Mouse (Mus musculus) neural tube, embryonic 13.5 days (tissue): Measurements from ENCODE around the gene Paxbp1. TPM values are rescaled to one million over a fixed set of nuclear protein-coding genes. Genes with fewer than 3 reads are reported as not detected.

ENCODE experiments used
- ATAC-seq: fragments of 200-750 bp; cut with Nextera tagmentation; 2 replicates; pipeline ENCODE4 v1.8.0; 2017; ENCODE audit warnings: low read depth, mild to moderate bottlenecking, moderate TSS enrichment, moderate library complexity
- H3K27ac ChIP-seq: fragments of 300-500 bp; sonication (generic); replicated peaks from 2 replicates; pipeline ENCODE4 v1.5.1; 2015; ENCODE audit warnings: moderate library complexity, mild to moderate bottlenecking, inconsistent platforms
- H3K27me3 ChIP-seq: fragments of 300-500 bp; sonication (generic); 2 replicates; pipeline ENCODE4 v1.6.1; 2015; ENCODE audit warnings: mild to moderate bottlenecking, inconsistent platforms
- H3K36me3 ChIP-seq: fragments of 300-500 bp; sonication (generic); 2 replicates; pipeline ENCODE4 v1.6.1; 2015; ENCODE audit warnings: mild to moderate bottlenecking, inconsistent platforms
- H3K4me1 ChIP-seq: fragments of 300-500 bp; sonication (generic); replicated peaks from 2 replicates; pipeline ENCODE4 v1.6.1; 2015; ENCODE audit warnings: inconsistent platforms
- H3K4me2 ChIP-seq: fragments of 300-500 bp; sonication (generic); 2 replicates; pipeline ENCODE4 v1.6.1; 2015; ENCODE audit warnings: inconsistent platforms, mild to moderate bottlenecking, moderate library complexity
- H3K4me3 ChIP-seq: fragments of 300-500 bp; sonication (generic); 2 replicates; pipeline ENCODE4 v1.5.1; 2015; ENCODE audit warnings: mild to moderate bottlenecking, inconsistent platforms
- H3K9ac ChIP-seq: fragments of 300-500 bp; sonication (generic); 2 replicates; pipeline ENCODE4 v1.6.1; 2015; ENCODE audit warnings: moderate library complexity, mild to moderate bottlenecking, inconsistent platforms
- H3K9me3 ChIP-seq: fragments of 300-500 bp; sonication (generic); 2 replicates; pipeline ENCODE4 v1.6.1; 2016; ENCODE audit warnings: inconsistent platforms
- WGBS: fragments of 180-500 bp; shearing (Covaris S2); methylation state at CpG from one replicate; pipeline ENCODE4 v1.1.7; 2015; 5-methylcytosine and 5-hydroxymethylcytosine counted together
- polyA plus RNA-seq: library from polyadenylated mRNA; unstranded; fragments of >200 nt; fragmentation: Nextera tagmentation; extraction: Ambion mirVana; gene quantifications from 2 replicates; pipeline ENCODE4 v1.2.1, GENCODE M21; 2015

Gene Paxbp1
- polyA plus RNA-seq, 1 experiment from 2014 or later = 61.8 TPM

- ATAC-seq = peak; percentile 96
- H3K27me3 ChIP-seq = no peaks in the 10 kb centered on the region
- peaks cover 23% of the 10 kb centered on the region for H3K36me3 ChIP-seq
- peak within 1 kb of the TSS; percentile 90 for H3K4me3 ChIP-seq
- peak within 1 kb of the TSS; percentile 96 for H3K27ac ChIP-seq
- H3K4me1 ChIP-seq = peaks cover 24% of the 10 kb centered on the region
- peak within 1 kb of the TSS; percentile 83 for H3K4me2 ChIP-seq
- peak within 1 kb of the TSS; percentile 94 for H3K9ac ChIP-seq
- under 1% methylated on average over 60 of the region's 66 CpGs for WGBS
- no peaks in the 10 kb centered on the region for H3K9me3 ChIP-seq
Observed at GRCm38 (mm10) chr16:91011021-91011683, 33.2 kb downstream of the Paxbp1 start, which contains the start of gene Synj1. Gene Synj1, minus strand, starts transcription at chr16:91011308.

GRCm38 (mm10) chr16:91010581-91011020 is 33.7 kb downstream of the Paxbp1 start:
- under 1% methylated on average over 41 of the region's 42 CpGs for WGBS
- Histone ChIP-seq H3K36me3 (peaks cover 17% of the 10 kb centered on the region), H3K4me3 (peak overlapping the region; percentile 90), H3K27me3 (no peaks in the 10 kb centered on the region), H3K9ac (peak overlapping the region; percentile 94), H3K27ac (peak overlapping the region; percentile 96), H3K9me3 (no peaks in the 10 kb centered on the region), H3K4me2 (peak overlapping the region; percentile 83), H3K4me1 (peaks cover 24% of the 10 kb centered on the region)
- peak; percentile 80 for ATAC-seq

- Histone ChIP-seq H3K27me3 (no peaks in the 10 kb centered on the region), H3K9me3 (no peaks in the 10 kb centered on the region), H3K4me3 (peak overlapping the region; percentile 90), H3K4me1 (peaks cover 24% of the 10 kb centered on the region), H3K36me3 (peaks cover 11% of the 10 kb centered on the region), H3K4me2 (peak overlapping the region; percentile 83), H3K27ac (peak overlapping the region; percentile 96), H3K9ac (peak overlapping the region; percentile 94)
- 2% methylated on average over 19 of the region's 19 CpGs for WGBS
- no peak for ATAC-seq
Observed at GRCm38 (mm10) chr16:91009942-91010529, 34.3 kb downstream of the Paxbp1 start.

GRCm38 (mm10) chr16:91004915-91005538 is 39.3 kb downstream of the Paxbp1 start:
- no peaks in the 10 kb centered on the region for H3K9me3 ChIP-seq
- ATAC-seq = no peak
- peaks cover 7% of the 10 kb centered on the region; the same call in 1 of the 2 replicates for H3K36me3 ChIP-seq
- 88% methylated on average over 4 of the region's 4 CpGs for WGBS
- H3K4me3 ChIP-seq = no peak overlapping the region
- H3K9ac ChIP-seq = no peak overlapping the region
- no peak overlapping the region for H3K27ac ChIP-seq
- H3K4me1 ChIP-seq = peaks cover 17% of the 10 kb centered on the region
- H3K27me3 ChIP-seq = no peaks in the 10 kb centered on the region
- no peak overlapping the region for H3K4me2 ChIP-seq

- H3K4me3 ChIP-seq = no peak overlapping the region
- H3K9ac ChIP-seq = no peak overlapping the region
- no peak overlapping the region for H3K27ac ChIP-seq
- peaks cover 7% of the 10 kb centered on the region; the same call in 1 of the 2 replicates for H3K36me3 ChIP-seq
- peaks cover 15% of the 10 kb centered on the region for H3K4me1 ChIP-seq
- ATAC-seq = no peak
- 86% methylated on average over 2 of the region's 2 CpGs for WGBS
- no peaks in the 10 kb centered on the region for H3K9me3 ChIP-seq
- H3K4me2 ChIP-seq = no peak overlapping the region
- H3K27me3 ChIP-seq = no peaks in the 10 kb centered on the region
Observed at GRCm38 (mm10) chr16:91001098-91001497, 43.2 kb downstream of the Paxbp1 start.

GRCm38 (mm10) chr16:90999827-91000226 is 44.5 kb downstream of the Paxbp1 start:
- H3K9me3 ChIP-seq = no peaks in the 10 kb centered on the region
- H3K4me1 ChIP-seq = peaks cover 15% of the 10 kb centered on the region
- H3K36me3 ChIP-seq = peaks cover 7% of the 10 kb centered on the region; the same call in 1 of the 2 replicates
- peak overlapping the region; percentile 38; the same call in 1 of the 2 replicates for H3K27ac ChIP-seq
- no peak overlapping the region for H3K4me2 ChIP-seq
- H3K27me3 ChIP-seq = no peaks in the 10 kb centered on the region
- WGBS = 44% methylated on average over 4 of the region's 4 CpGs
- H3K4me3 ChIP-seq = no peak overlapping the region
- ATAC-seq = no peak
- no peak overlapping the region for H3K9ac ChIP-seq

GRCm38 (mm10) chr16:90997822-90998221 is 46.5 kb downstream of the Paxbp1 start:
- WGBS = 97% methylated on average over 3 of the region's 3 CpGs

GRCm38 (mm10) chr16:90996327-90997243 is 47.8 kb downstream of the Paxbp1 start:
- H3K9me3 ChIP-seq = no peaks in the 10 kb centered on the region
- peaks cover 5% of the 10 kb centered on the region; the same call in 1 of the 2 replicates for H3K36me3 ChIP-seq
- H3K27me3 ChIP-seq = no peaks in the 10 kb centered on the region
- ATAC-seq = no peak
- peaks cover 15% of the 10 kb centered on the region for H3K4me1 ChIP-seq
- no peak overlapping the region for H3K27ac ChIP-seq
- H3K4me3 ChIP-seq = no peak overlapping the region
- WGBS = 87% methylated on average over 7 of the region's 7 CpGs
- H3K4me2 ChIP-seq = no peak overlapping the region
- no peak overlapping the region for H3K9ac ChIP-seq

More at GRCm38 (mm10) chr16:90997822-90998221, 46.5 kb downstream of the Paxbp1 start:
- no peak overlapping the region for H3K9ac ChIP-seq
- H3K4me3 ChIP-seq = no peak overlapping the region
- H3K27ac ChIP-seq = no peak overlapping the region
- H3K4me2 ChIP-seq = no peak overlapping the region
- H3K9me3 ChIP-seq = no peaks in the 10 kb centered on the region
- H3K4me1 ChIP-seq = peaks cover 15% of the 10 kb centered on the region
- H3K36me3 ChIP-seq = peaks cover 6% of the 10 kb centered on the region; the same call in 1 of the 2 replicates
- no peak for ATAC-seq
- H3K27me3 ChIP-seq = no peaks in the 10 kb centered on the region

GRCm38 (mm10) chr16:90995498-90995897 is 48.8 kb downstream of the Paxbp1 start:
- no peak overlapping the region for H3K27ac ChIP-seq
- no peak overlapping the region for H3K4me3 ChIP-seq
- H3K36me3 ChIP-seq = peaks cover 15% of the 10 kb centered on the region
- no peaks in the 10 kb centered on the region for H3K9me3 ChIP-seq
- no peak for ATAC-seq
- H3K4me1 ChIP-seq = peaks cover 14% of the 10 kb centered on the region
- no peaks in the 10 kb centered on the region for H3K27me3 ChIP-seq
- 70% methylated on average over 5 of the region's 5 CpGs for WGBS
- H3K4me2 ChIP-seq = no peak overlapping the region
- no peak overlapping the region for H3K9ac ChIP-seq

- WGBS = 81% methylated on average over 4 of the region's 4 CpGs
- H3K4me1 ChIP-seq = peaks cover 10% of the 10 kb centered on the region
- no peak for ATAC-seq
- H3K36me3 ChIP-seq = peaks cover 20% of the 10 kb centered on the region
- no peak overlapping the region for H3K9ac ChIP-seq
- no peak overlapping the region for H3K27ac ChIP-seq
- H3K9me3 ChIP-seq = no peaks in the 10 kb centered on the region
- no peak overlapping the region for H3K4me3 ChIP-seq
- no peak overlapping the region for H3K4me2 ChIP-seq
- H3K27me3 ChIP-seq = no peaks in the 10 kb centered on the region
Observed at GRCm38 (mm10) chr16:90995023-90995422, 49.3 kb downstream of the Paxbp1 start.

- 95% methylated on average over 8 of the region's 8 CpGs for WGBS
- no peaks in the 10 kb centered on the region for H3K27me3 ChIP-seq
- ATAC-seq = no peak
- H3K4me3 ChIP-seq = no peak overlapping the region
- H3K36me3 ChIP-seq = peaks cover 33% of the 10 kb centered on the region
- no peak overlapping the region for H3K27ac ChIP-seq
- no peak overlapping the region for H3K4me2 ChIP-seq
- no peaks in the 10 kb centered on the region for H3K9me3 ChIP-seq
- no peak overlapping the region for H3K9ac ChIP-seq
- H3K4me1 ChIP-seq = no peaks in the 10 kb centered on the region
Observed at GRCm38 (mm10) chr16:90989162-90989561, 55.2 kb downstream of the Paxbp1 start.
